Mouse (Mus musculus): ENCODE measurements around the gene Map1b.

DNA sequence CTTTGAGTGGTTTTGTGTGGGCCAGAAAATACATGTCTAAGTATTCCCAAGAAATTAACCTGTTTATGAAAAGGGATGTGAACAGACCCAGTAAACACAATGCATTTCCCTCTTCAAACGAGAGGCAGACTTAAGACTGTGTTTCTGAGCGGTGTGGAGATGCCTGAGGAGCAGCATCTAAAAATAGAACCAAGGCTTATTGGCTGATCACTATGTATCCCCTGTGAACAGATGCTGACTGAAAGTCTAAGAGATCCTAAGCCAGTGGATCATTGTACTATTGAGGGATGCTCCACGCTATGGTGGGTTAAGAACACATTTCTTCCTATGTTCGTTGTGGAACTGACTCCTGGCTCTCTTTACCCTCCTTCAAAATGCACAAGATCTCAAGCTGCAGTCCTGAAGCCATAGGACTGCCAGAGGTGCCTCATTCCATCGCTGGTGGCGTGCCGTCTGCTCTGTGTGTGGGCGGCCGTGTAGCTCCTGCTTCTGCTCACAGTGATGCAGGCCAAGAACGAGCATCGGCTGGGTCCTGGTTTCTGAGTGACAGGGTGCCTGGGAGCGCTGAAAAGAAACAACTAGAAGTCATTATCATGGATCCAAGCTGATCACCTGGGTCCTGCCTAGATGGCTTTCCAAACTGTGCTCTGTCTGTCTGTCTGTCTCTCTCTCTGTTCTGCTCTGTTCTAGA, 34.5 kb upstream of the Map1b start:
- TF ChIP-seq CTCF (IDR thresholded peaks at IDR 0.05; ENCODE audit: control insufficient read depth, insufficient read depth, low read length) (no peak), POLR2A (IDR thresholded peaks at IDR 0.05; ENCODE audit: borderline replicate concordance, control insufficient read depth, low read depth, low read length) (no peak)
